Mouse (Mus musculus) CH12.LX (cell line): Measurements from ENCODE around the gene Ltf. TPM values are rescaled to one million over a fixed set of nuclear protein-coding genes. Genes with fewer than 3 reads are reported as not detected.

Source experiments
- DNase-seq: peaks from one replicate; pipeline ENCODE4 v3.0.0-alpha.2; 2013; ENCODE audit errors: extremely low read depth
- H3K27ac ChIP-seq: 2 replicates; pipeline ENCODE4 v1.5.1; 2012; ENCODE audit warnings: low read depth, mild to moderate bottlenecking, control low read depth, moderate library complexity; ENCODE audit not compliant: insufficient read depth
- H3K27me3 ChIP-seq: replicated peaks from 2 replicates; pipeline ENCODE3; 2012; ENCODE audit warnings: inconsistent platforms
- H3K36me3 ChIP-seq, 2 experiments: replicated peaks in 1 of 2; 2 replicates each; pipeline versions ENCODE3 to v1.6.1; 2012; ENCODE audit warnings: inconsistent platforms in 1 of 2, low read length in 1 of 2, mild to moderate bottlenecking in 1 of 2, mixed read lengths in 1 of 2, moderate library complexity in 1 of 2; ENCODE audit not compliant: control insufficient read depth in 1 of 2, insufficient read depth in 1 of 2
- H3K4me1 ChIP-seq, 2 experiments: 2 replicates each; pipeline ENCODE4 v1.6.1; 2012; ENCODE audit warnings: inconsistent platforms in 1 of 2, moderate library complexity in 1 of 2; ENCODE audit not compliant: insufficient read depth in 2 of 2, control insufficient read depth in 1 of 2
- H3K4me2 ChIP-seq: 2 replicates; pipeline ENCODE4 v1.6.1; 2012; ENCODE audit warnings: low read depth, mild to moderate bottlenecking, control low read depth; ENCODE audit not compliant: poor library complexity, insufficient read depth, severe bottlenecking
- H3K4me3 ChIP-seq, 3 experiments: fragments of 150-350 bp in 1 of 3; sonication (generic) in 1 of 3; replicated peaks in 1 of 3; 2 replicates each; pipeline versions ENCODE3 to v1.5.1; 2011 to 2012; ENCODE audit warnings: low read depth in 2 of 3, low read length in 2 of 3, mild to moderate bottlenecking in 2 of 3, moderate library complexity in 2 of 3, control low read depth in 1 of 3, improper control_type of control experiment in 1 of 3, inconsistent platforms in 1 of 3, mixed read lengths in 1 of 3; ENCODE audit not compliant: poor library complexity in 1 of 3
- H3K79me2 ChIP-seq: replicated peaks from 2 replicates; pipeline ENCODE4 v1.6.1; 2012; ENCODE audit warnings: mild to moderate bottlenecking, moderate library complexity; ENCODE audit not compliant: control insufficient read depth, poor library complexity, insufficient read depth, severe bottlenecking; ENCODE audit errors: extremely low read depth
- H3K9ac ChIP-seq: 2 replicates; pipeline ENCODE4 v1.6.1; 2012; ENCODE audit warnings: low read depth, mild to moderate bottlenecking, control low read depth, moderate library complexity; ENCODE audit not compliant: insufficient read depth
- H3K9me3 ChIP-seq: replicated peaks from 2 replicates; pipeline ENCODE3; 2012; ENCODE audit warnings: low read length, inconsistent platforms, mixed read lengths
- CHD1 ChIP-seq: IDR thresholded peaks from 2 replicates; pipeline ENCODE4 v1.6.1; 2012; ENCODE audit warnings: low read depth, low read length, improper control_type of control experiment, inconsistent platforms
- CHD2 ChIP-seq: IDR thresholded peaks from 2 replicates; pipeline ENCODE4 v1.6.1; 2011; ENCODE audit warnings: low read length, improper control_type of control experiment
- ELF1 ChIP-seq: IDR thresholded peaks from 2 replicates; pipeline ENCODE4 v1.6.1; 2014; ENCODE audit warnings: low read depth, mild to moderate bottlenecking, inconsistent platforms, low read length, improper control_type of control experiment
- EP300 ChIP-seq: IDR thresholded peaks from 2 replicates; pipeline ENCODE4 v1.6.1; 2011; ENCODE audit warnings: low read length, improper control_type of control experiment
- ETS1 ChIP-seq: conservative IDR thresholded peaks from 2 replicates; pipeline ENCODE4 v1.6.1; 2012; ENCODE audit warnings: low read depth, mild to moderate bottlenecking, inconsistent platforms, low read length, improper control_type of control experiment, moderate library complexity
- GABPA ChIP-seq: IDR thresholded peaks from 2 replicates; pipeline ENCODE4 v1.6.1; 2012; ENCODE audit warnings: low read depth, low read length, improper control_type of control experiment, inconsistent platforms; ENCODE audit not compliant: insufficient replicate concordance
- HCFC1 ChIP-seq: IDR thresholded peaks from 2 replicates; pipeline ENCODE4 v1.6.1; 2012; ENCODE audit warnings: low read depth, mild to moderate bottlenecking, inconsistent platforms, low read length, improper control_type of control experiment
- JUN ChIP-seq: IDR thresholded peaks from 2 replicates; pipeline ENCODE4 v1.6.1; 2011; ENCODE audit warnings: low read depth, mild to moderate bottlenecking, low read length, improper control_type of control experiment, moderate library complexity; ENCODE audit not compliant: insufficient read depth
- JUND ChIP-seq: conservative IDR thresholded peaks from 2 replicates; pipeline ENCODE4 v1.6.1; 2011; ENCODE audit warnings: low read depth, low read length, improper control_type of control experiment
- KAT2A ChIP-seq: IDR thresholded peaks from 2 replicates; pipeline ENCODE4 v1.6.1; 2012; ENCODE audit warnings: low read length, improper control_type of control experiment, inconsistent platforms; ENCODE audit not compliant: insufficient replicate concordance
- MAX ChIP-seq: IDR thresholded peaks from 2 replicates; pipeline ENCODE4 v1.6.1; 2011; ENCODE audit warnings: low read length, improper control_type of control experiment
- MAZ ChIP-seq: IDR thresholded peaks from 2 replicates; pipeline ENCODE4 v1.6.1; 2012; ENCODE audit warnings: low read depth, mild to moderate bottlenecking, inconsistent platforms, low read length, improper control_type of control experiment, moderate library complexity
- MEF2A ChIP-seq: IDR thresholded peaks from 2 replicates; pipeline ENCODE4 v1.6.1; 2014; ENCODE audit warnings: low read depth, mild to moderate bottlenecking, inconsistent platforms, low read length, improper control_type of control experiment, borderline replicate concordance
- MXI1 ChIP-seq: IDR thresholded peaks from 2 replicates; pipeline ENCODE4 v1.6.1; 2011; ENCODE audit warnings: mild to moderate bottlenecking, low read depth, low read length, improper control_type of control experiment
- MYC ChIP-seq: IDR thresholded peaks from 2 replicates; pipeline ENCODE4 v1.6.1; 2011; ENCODE audit warnings: low read depth, mild to moderate bottlenecking, improper control_type of control experiment, low read length
- NELFE ChIP-seq: IDR thresholded peaks from 2 replicates; pipeline ENCODE4 v1.6.1; 2011; ENCODE audit warnings: low read depth, low read length, improper control_type of control experiment
- NRF1 ChIP-seq: IDR thresholded peaks from 2 replicates; pipeline ENCODE4 v1.6.1; 2014; ENCODE audit warnings: low read depth, mild to moderate bottlenecking, inconsistent platforms, low read length, improper control_type of control experiment, moderate library complexity
- POLR2AphosphoS2 ChIP-seq: IDR thresholded peaks from 2 replicates; pipeline ENCODE4 v1.6.1; 2011; ENCODE audit warnings: low read depth, low read length, improper control_type of control experiment
- RAD21 ChIP-seq: IDR thresholded peaks from 2 replicates; pipeline ENCODE4 v1.6.1; 2011; ENCODE audit warnings: low read depth, mild to moderate bottlenecking, low read length, improper control_type of control experiment, moderate library complexity
- RCOR1 ChIP-seq: conservative IDR thresholded peaks from 2 replicates; pipeline ENCODE4 v1.6.1; 2012; ENCODE audit warnings: low read depth, mild to moderate bottlenecking, inconsistent platforms, low read length, improper control_type of control experiment
- SIN3A ChIP-seq: IDR thresholded peaks from 2 replicates; pipeline ENCODE4 v1.6.1; 2012; ENCODE audit warnings: low read length, improper control_type of control experiment, inconsistent platforms
- SMC3 ChIP-seq: IDR thresholded peaks from 2 replicates; pipeline ENCODE4 v1.6.1; 2011; ENCODE audit warnings: low read depth, low read length, improper control_type of control experiment
- TBP ChIP-seq: conservative IDR thresholded peaks from 2 replicates; pipeline ENCODE4 v1.6.1; 2011; ENCODE audit warnings: low read depth, low read length, improper control_type of control experiment
- TCF12 ChIP-seq: IDR thresholded peaks from 2 replicates; pipeline ENCODE4 v1.6.1; 2014; ENCODE audit warnings: low read depth, mild to moderate bottlenecking, inconsistent platforms, low read length, improper control_type of control experiment
- UBTF ChIP-seq: IDR thresholded peaks from 2 replicates; pipeline ENCODE4 v1.6.1; 2012; ENCODE audit warnings: low read depth, mild to moderate bottlenecking, inconsistent platforms, low read length, improper control_type of control experiment, moderate library complexity
- USF1 ChIP-seq: IDR thresholded peaks from 2 replicates; pipeline ENCODE4 v1.6.1; 2014; ENCODE audit warnings: low read depth, mild to moderate bottlenecking, inconsistent platforms, low read length, improper control_type of control experiment
- USF2 ChIP-seq: conservative IDR thresholded peaks from 2 replicates; pipeline ENCODE4 v1.6.1; 2011; ENCODE audit warnings: low read depth, low read length, improper control_type of control experiment
- ZMIZ1 ChIP-seq: IDR thresholded peaks from 2 replicates; pipeline ENCODE4 v1.6.1; 2012; ENCODE audit warnings: low read depth, mild to moderate bottlenecking, inconsistent platforms, low read length, improper control_type of control experiment
- ZNF384 ChIP-seq: IDR thresholded peaks from 2 replicates; pipeline ENCODE4 v1.6.1; 2012; ENCODE audit warnings: low read depth, low read length, improper control_type of control experiment, inconsistent platforms
- dilution Hi-C: fragments of 300-500 bp; cut with MboI; formaldehyde crosslinking; loops from 2 replicates; pipeline ENCODE4 v1.14.3; 2020; ENCODE audit warnings: low sequenced_read_pairs; ENCODE audit not compliant: extremely low pct_unique_long_range_greater_than_20kb, extremely low pct_ligation_motif_present
- in situ Hi-C: fragments of 300-500 bp; cut with MboI; formaldehyde crosslinking; loops from 3 replicates; pipeline ENCODE4 v1.14.3; 2019; ENCODE audit warnings: low sequenced_read_pairs, low pct_ligation_motif_present, low pct_unique_long_range_greater_than_20kb, mixed read lengths
- polyA plus RNA-seq: library from polyadenylated mRNA; unstranded; fragments of >175 nt; gene quantifications from 2 replicates; pipeline ENCODE4 v1.2.1, GENCODE M21; 2012; ENCODE audit warnings: low read depth; ENCODE audit not compliant: insufficient read length
- total RNA-seq, 2 experiments: library from RNA; depleted of rRNA; stranded (reverse); fragments of 300-350 nt in 1 of 2; fragments of >200 nt in 1 of 2; gene quantifications; 2 replicates each; pipeline ENCODE4 v1.2.3; 2012 to 2014

Ltf gene
- total and polyA plus RNA-seq, 3 experiments, result 0.08 TPM; not detected in 2

DNA sequence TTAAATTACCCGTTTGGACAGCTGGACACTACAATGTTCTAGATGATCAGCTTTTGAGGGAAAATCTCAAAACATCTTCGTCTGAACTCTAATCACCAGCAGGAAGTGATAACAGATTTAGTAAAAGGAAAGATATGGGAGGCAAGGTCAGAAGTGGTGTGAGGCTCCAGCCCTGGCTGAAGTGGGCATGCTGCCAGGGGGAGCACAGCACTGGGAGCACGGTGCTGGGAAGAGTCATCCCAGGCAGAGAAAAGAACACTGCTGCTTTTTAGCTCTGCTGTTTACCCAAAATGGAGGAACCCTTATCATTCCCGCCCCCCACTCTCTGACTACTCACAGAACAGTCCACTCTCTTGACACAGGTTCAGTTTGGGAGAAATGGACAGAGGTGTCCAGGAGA is 20.9 kb downstream of the Ltf start:
- no peaks in the 10 kb centered on the region for H3K9me3 ChIP-seq
- H3K4me3 ChIP-seq, result no peak overlapping the region
- H3K4me1 ChIP-seq, result peaks cover 0 to 14% of the 10 kb centered on the region in 2 experiments; a peak in 3 of 4 replicates
- H3K36me3 ChIP-seq, result no peaks in the 10 kb centered on the region
- H3K79me2 ChIP-seq, result no peaks in the 10 kb centered on the region
- dilution Hi-C loops, result no loop called here
- no peak overlapping the region for H3K9ac ChIP-seq
- H3K4me2 ChIP-seq, result no peak overlapping the region
- TF ChIP-seq USF1, result no peak
- TF ChIP-seq ZMIZ1, result no peak
- TF ChIP-seq JUN, result no peak
- TF ChIP-seq POLR2AphosphoS2, result no peak
- TF ChIP-seq RAD21, result no peak
- no peak for TF ChIP-seq MEF2A
- no peak for TF ChIP-seq CHD2
- no peak for TF ChIP-seq EP300
- TF ChIP-seq MYC, result no peak
- TF ChIP-seq HCFC1, result no peak
- TF ChIP-seq NELFE, result no peak
- TF ChIP-seq GABPA, result no peak
- TF ChIP-seq ETS1, result no peak
- TF ChIP-seq SMC3, result no peak
- no peak for TF ChIP-seq CHD1
- TF ChIP-seq MAZ, result no peak
- no peak for TF ChIP-seq NRF1
- DNase-seq, result no peak
- in situ Hi-C loops, result no loop called here
- no peak overlapping the region for H3K27ac ChIP-seq
- H3K27me3 ChIP-seq, result no peaks in the 10 kb centered on the region

DNA sequence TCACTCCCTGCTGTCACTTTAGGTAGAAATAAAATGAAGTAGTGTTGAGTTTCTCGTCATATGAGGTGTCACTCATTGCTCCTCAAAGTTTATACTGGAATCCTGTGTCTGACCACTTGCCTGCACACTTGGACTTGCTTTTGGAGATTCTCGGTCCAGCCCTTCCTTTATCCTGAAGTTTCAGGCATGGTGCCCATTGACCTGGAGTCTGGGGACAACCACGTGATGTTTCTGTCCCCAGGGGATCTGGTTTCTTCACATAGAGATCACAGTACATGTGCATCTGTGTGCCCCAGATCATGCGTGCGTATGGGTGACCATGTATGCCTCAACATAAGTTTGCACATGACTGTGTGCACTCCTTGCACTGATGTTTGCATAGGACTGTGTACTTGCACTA is 23.2 kb downstream of the Ltf start:
- in situ Hi-C loops, result no loop called here
- TF ChIP-seq SIN3A (no peak), ELF1 (no peak), ZNF384 (no peak), KAT2A (no peak), JUND (no peak), JUN (no peak), MAZ (no peak), CHD2 (no peak), TBP (no peak), MXI1 (no peak), UBTF (no peak), ZMIZ1 (no peak), MEF2A (no peak), USF2 (no peak), SMC3 (no peak), MAX (no peak), TCF12 (no peak), RCOR1 (no peak)
- no peak overlapping the region for H3K27ac ChIP-seq
- H3K9ac ChIP-seq, result no peak overlapping the region
- dilution Hi-C loops, result no loop called here
- no peak overlapping the region for H3K4me3 ChIP-seq
- DNase-seq, result no peak
- no peaks in the 10 kb centered on the region for H3K9me3 ChIP-seq
- no peaks in the 10 kb centered on the region for H3K79me2 ChIP-seq
- no peaks in the 10 kb centered on the region for H3K27me3 ChIP-seq
- peaks cover 0 to 13% of the 10 kb centered on the region in 2 experiments; a peak in 3 of 4 replicates for H3K4me1 ChIP-seq
- no peak overlapping the region for H3K4me2 ChIP-seq
- H3K36me3 ChIP-seq, result no peaks in the 10 kb centered on the region
